Mouse (Mus musculus) liver, postnatal 0 days (tissue): ENCODE results near the gene Mta1.

Source experiments
- CTCF ChIP-seq: sonication (generic); IDR thresholded peaks from 2 replicates; pipeline ENCODE4 v1.5.1; 2016; ENCODE audit warnings: antibody characterized with exemption, low read depth
- EP300 ChIP-seq: IDR thresholded peaks from 2 replicates; pipeline ENCODE4 v1.6.1; 2016; ENCODE audit warnings: antibody characterized with exemption, low read depth, mild to moderate bottlenecking

- TF ChIP-seq EP300: no peak
- TF ChIP-seq CTCF: no peak
Measured at GRCm38 (mm10) chr12:113050671-113051070, 47.4 kb upstream of the Mta1 start.
